Mouse (Mus musculus) stomach, embryonic 15.5 days (tissue): ENCODE results near the gene Kmt2a. TPM values are rescaled to one million over a fixed set of nuclear protein-coding genes. Genes with fewer than 3 reads are reported as not detected.

ENCODE experiments used
- ATAC-seq: fragments of 200-750 bp; cut with Nextera tagmentation; 2 replicates; pipeline ENCODE4 v1.8.0; 2017; ENCODE audit warnings: low read depth, moderate number of reproducible peaks, moderate TSS enrichment; ENCODE audit not compliant: insufficient read depth, low FRiP score
- H3K27ac ChIP-seq: fragments of 300-500 bp; sonication (generic); 2 replicates; pipeline ENCODE4 v1.5.1; 2015; ENCODE audit warnings: mild to moderate bottlenecking, inconsistent platforms
- H3K27me3 ChIP-seq: fragments of 300-500 bp; sonication (generic); replicated peaks from 2 replicates; pipeline ENCODE4 v1.6.1; 2015; ENCODE audit warnings: inconsistent platforms
- H3K36me3 ChIP-seq: fragments of 300-500 bp; sonication (generic); 2 replicates; pipeline ENCODE4 v1.6.1; 2015; ENCODE audit warnings: inconsistent platforms
- H3K4me1 ChIP-seq: fragments of 300-500 bp; sonication (generic); 2 replicates; pipeline ENCODE4 v1.6.1; 2015; ENCODE audit warnings: inconsistent platforms
- H3K4me2 ChIP-seq: fragments of 300-500 bp; sonication (generic); 2 replicates; pipeline ENCODE4 v1.6.1; 2015; ENCODE audit warnings: mild to moderate bottlenecking, inconsistent platforms
- H3K4me3 ChIP-seq: fragments of 300-500 bp; sonication (generic); replicated peaks from 2 replicates; pipeline ENCODE4 v1.5.1; 2015; ENCODE audit warnings: inconsistent platforms
- H3K9ac ChIP-seq: fragments of 300-500 bp; sonication (generic); 2 replicates; pipeline ENCODE4 v1.6.1; 2015; ENCODE audit warnings: inconsistent platforms
- H3K9me3 ChIP-seq: fragments of 300-500 bp; sonication (generic); 2 replicates; pipeline ENCODE4 v1.6.1; 2016; ENCODE audit warnings: inconsistent platforms
- WGBS: fragments of 180-500 bp; shearing (Covaris S2); methylation state at CpG from one replicate; pipeline ENCODE4 v1.1.7; 2015; 5-methylcytosine and 5-hydroxymethylcytosine counted together
- polyA plus RNA-seq: library from polyadenylated mRNA; unstranded; fragments of >200 nt; fragmentation: Nextera tagmentation; extraction: Ambion mirVana; gene quantifications from 2 replicates; pipeline ENCODE4 v1.2.1, GENCODE M21; 2015

Gene Kmt2a
- polyA plus RNA-seq: 14.1 and 14.2 TPM in 2 replicates

- ATAC-seq: peak; percentile 84
- H3K27ac ChIP-seq: peak within 1 kb of the TSS; percentile 99
- peaks cover 27% of the 10 kb centered on the region for H3K4me1 ChIP-seq
- no peaks in the 10 kb centered on the region for H3K9me3 ChIP-seq
- H3K36me3 ChIP-seq: no peaks in the 10 kb centered on the region
- H3K9ac ChIP-seq: peak within 1 kb of the TSS; percentile 98
- under 1% methylated on average over 41 of the region's 71 CpGs for WGBS
- H3K4me3 ChIP-seq: peak within 1 kb of the TSS; percentile 99
- H3K4me2 ChIP-seq: peak within 1 kb of the TSS; percentile 98
- no peaks in the 10 kb centered on the region for H3K27me3 ChIP-seq
These were observed at the start of gene Kmt2a for GRCm38 (mm10) chr9:44881221-44881871. Gene Kmt2a (minus strand): TSS chr9:44881296.

GRCm38 (mm10) chr9:44921543-44921942, 40.4 kb upstream of the Kmt2a start:
- no peak for ATAC-seq
- peaks cover 5% of the 10 kb centered on the region; the same call in 1 of the 2 replicates for H3K4me1 ChIP-seq
- no peaks in the 10 kb centered on the region for H3K36me3 ChIP-seq
- H3K27ac ChIP-seq: peak overlapping the region; percentile 94
- WGBS: 55% methylated on average over 2 of the region's 2 CpGs
- no peaks in the 10 kb centered on the region for H3K9me3 ChIP-seq
- H3K9ac ChIP-seq: no peak overlapping the region
- no peaks in the 10 kb centered on the region for H3K27me3 ChIP-seq
- H3K4me3 ChIP-seq: peak overlapping the region; percentile 98
- peak overlapping the region; percentile 57 for H3K4me2 ChIP-seq

GRCm38 (mm10) chr9:44921123-44921468, 40.0 kb upstream of the Kmt2a start:
- Histone ChIP-seq H3K36me3 (no peaks in the 10 kb centered on the region), H3K4me3 (peak overlapping the region; percentile 98), H3K27me3 (no peaks in the 10 kb centered on the region), H3K4me1 (peaks cover 5% of the 10 kb centered on the region; the same call in 1 of the 2 replicates), H3K9me3 (no peaks in the 10 kb centered on the region), H3K9ac (peak overlapping the region; percentile 37; the same call in 1 of the 2 replicates), H3K27ac (peak overlapping the region; percentile 94), H3K4me2 (peak overlapping the region; percentile 57)
- ATAC-seq: peak; percentile 84
- WGBS: under 1% methylated on average over 8 of the region's 8 CpGs

- Histone ChIP-seq H3K27ac (peak within 1 kb of the TSS; percentile 94), H3K9ac (peak within 1 kb of the TSS; percentile 87), H3K4me1 (peaks cover 5% of the 10 kb centered on the region; the same call in 1 of the 2 replicates), H3K9me3 (no peaks in the 10 kb centered on the region), H3K4me2 (peak within 1 kb of the TSS; percentile 57), H3K4me3 (peak within 1 kb of the TSS; percentile 98), H3K36me3 (no peaks in the 10 kb centered on the region), H3K27me3 (no peaks in the 10 kb centered on the region)
- WGBS: under 1% methylated on average over 48 of the region's 48 CpGs
- peak; percentile 84 for ATAC-seq
These were observed 39.5 kb upstream of the Kmt2a start, which contains the start of gene Atp5l for GRCm38 (mm10) chr9:44920374-44921122. Gene Atp5l (minus strand): TSS chr9:44920742.

GRCm38 (mm10) chr9:44919606-44920005, 38.5 kb upstream of the Kmt2a start:
- no peaks in the 10 kb centered on the region for H3K9me3 ChIP-seq
- peak overlapping the region; percentile 57 for H3K4me2 ChIP-seq
- no peak overlapping the region for H3K27ac ChIP-seq
- H3K4me1 ChIP-seq: peaks cover 5% of the 10 kb centered on the region; the same call in 1 of the 2 replicates
- H3K27me3 ChIP-seq: no peaks in the 10 kb centered on the region
- H3K4me3 ChIP-seq: peak overlapping the region; percentile 98
- WGBS: 32% methylated on average over 2 of the region's 2 CpGs
- H3K9ac ChIP-seq: peak overlapping the region; percentile 87; the same call in 1 of the 2 replicates
- ATAC-seq: no peak
- H3K36me3 ChIP-seq: no peaks in the 10 kb centered on the region

- Histone ChIP-seq H3K36me3 (peaks cover 16% of the 10 kb centered on the region), H3K4me3 (no peak overlapping the region)
These were observed 35.1 kb upstream of the Kmt2a start for GRCm38 (mm10) chr9:44916196-44916595.

GRCm38 (mm10) chr9:44914706-44915105, 33.6 kb upstream of the Kmt2a start:
- Histone ChIP-seq H3K9me3 (no peaks in the 10 kb centered on the region), H3K27me3 (no peaks in the 10 kb centered on the region), H3K4me2 (no peak overlapping the region), H3K4me3 (no peak overlapping the region), H3K27ac (no peak overlapping the region), H3K4me1 (peaks cover 5% of the 10 kb centered on the region; the same call in 1 of the 2 replicates), H3K9ac (no peak overlapping the region), H3K36me3 (peaks cover 22% of the 10 kb centered on the region)
- 31% methylated on average over 4 of the region's 4 CpGs for WGBS
- ATAC-seq: no peak

More at GRCm38 (mm10) chr9:44916196-44916595, 35.1 kb upstream of the Kmt2a start:
- no peaks in the 10 kb centered on the region for H3K9me3 ChIP-seq
- H3K4me1 ChIP-seq: peaks cover 5% of the 10 kb centered on the region; the same call in 1 of the 2 replicates
- no peaks in the 10 kb centered on the region for H3K27me3 ChIP-seq
- ATAC-seq: no peak
- H3K4me2 ChIP-seq: no peak overlapping the region
- 47% methylated on average over 1 of the region's 1 CpGs for WGBS
- H3K27ac ChIP-seq: no peak overlapping the region
- H3K9ac ChIP-seq: no peak overlapping the region

- no peak overlapping the region for H3K4me2 ChIP-seq
- no peaks in the 10 kb centered on the region for H3K4me1 ChIP-seq
- no peaks in the 10 kb centered on the region for H3K27me3 ChIP-seq
- no peak for ATAC-seq
- H3K27ac ChIP-seq: no peak overlapping the region
- H3K9ac ChIP-seq: no peak overlapping the region
- H3K9me3 ChIP-seq: no peaks in the 10 kb centered on the region
- H3K36me3 ChIP-seq: peaks cover 22% of the 10 kb centered on the region
- H3K4me3 ChIP-seq: no peak overlapping the region
- 91% methylated on average over 4 of the region's 4 CpGs for WGBS
These were observed 30.3 kb upstream of the Kmt2a start for GRCm38 (mm10) chr9:44911365-44911764.

- no peaks in the 10 kb centered on the region for H3K9me3 ChIP-seq
- peaks cover 3% of the 10 kb centered on the region; the same call in 1 of the 2 replicates for H3K36me3 ChIP-seq
- no peak for ATAC-seq
- no peak overlapping the region for H3K9ac ChIP-seq
- H3K4me2 ChIP-seq: no peak overlapping the region
- 69% methylated on average over 4 of the region's 4 CpGs for WGBS
- H3K27ac ChIP-seq: no peak overlapping the region
- H3K4me3 ChIP-seq: no peak overlapping the region
- no peaks in the 10 kb centered on the region for H3K27me3 ChIP-seq
- H3K4me1 ChIP-seq: no peaks in the 10 kb centered on the region
These were observed 24.5 kb upstream of the Kmt2a start for GRCm38 (mm10) chr9:44905620-44906019.

GRCm38 (mm10) chr9:44904964-44905363, 23.9 kb upstream of the Kmt2a start:
- Histone ChIP-seq H3K4me1 (no peaks in the 10 kb centered on the region), H3K27ac (0 out of 2 replicates have a peak overlapping the region, but pooled peaks have one; percentile 48), H3K9me3 (no peaks in the 10 kb centered on the region), H3K9ac (no peak overlapping the region), H3K4me2 (no peak overlapping the region), H3K36me3 (no peaks in the 10 kb centered on the region), H3K27me3 (no peaks in the 10 kb centered on the region), H3K4me3 (no peak overlapping the region)
- no peak for ATAC-seq
- 54% methylated on average over 5 of the region's 5 CpGs for WGBS

- H3K27ac ChIP-seq: no peak overlapping the region
- 80% methylated on average over 4 of the region's 4 CpGs for WGBS
These were observed 22.8 kb upstream of the Kmt2a start for GRCm38 (mm10) chr9:44903856-44904255.

GRCm38 (mm10) chr9:44900402-44900801, 19.3 kb upstream of the Kmt2a start:
- no peak overlapping the region for H3K9ac ChIP-seq
- no peaks in the 10 kb centered on the region for H3K4me1 ChIP-seq
- no peak for ATAC-seq
- 64% methylated on average over 4 of the region's 4 CpGs for WGBS
- H3K27me3 ChIP-seq: no peaks in the 10 kb centered on the region
- no peak overlapping the region for H3K4me2 ChIP-seq
- H3K36me3 ChIP-seq: no peaks in the 10 kb centered on the region
- no peak overlapping the region for H3K27ac ChIP-seq
- no peaks in the 10 kb centered on the region for H3K9me3 ChIP-seq
- no peak overlapping the region for H3K4me3 ChIP-seq

More at GRCm38 (mm10) chr9:44903856-44904255, 22.8 kb upstream of the Kmt2a start:
- Histone ChIP-seq H3K9me3 (no peaks in the 10 kb centered on the region), H3K4me3 (no peak overlapping the region), H3K9ac (no peak overlapping the region), H3K27me3 (no peaks in the 10 kb centered on the region), H3K4me2 (no peak overlapping the region), H3K4me1 (no peaks in the 10 kb centered on the region), H3K36me3 (no peaks in the 10 kb centered on the region)
- no peak for ATAC-seq
